Mouse (Mus musculus): ENCODE measurements at regions not wholly inside any gene's neighbourhood (a gene's known extent, or its start where the extent isn't known, plus 50 kb on each side); places are given as distances from the start of the nearest gene placed in this dataset.

- TF ChIP-seq FOSL1 (IDR thresholded peaks at IDR 0.05; ENCODE audit: insufficient read depth, low read length, poor library complexity, severe bottlenecking), result no peak
- no peaks in the 10 kb centered on the region for H3K79me2 ChIP-seq (ENCODE audit: control insufficient read depth, insufficient read depth)
These were observed 280.9 kb upstream of the Gm9972 start for GRCm38 (mm10) chr11:42754481-42755272.

GRCm38 (mm10) chr11:42755415-42755814 is 280.1 kb upstream of the Gm9972 start:
- no peak overlapping the region for H3ac ChIP-seq (ENCODE audit: control insufficient read depth, insufficient read length, low read depth)
- TF ChIP-seq MYOD1 (IDR thresholded peaks at IDR 0.05; ENCODE audit: control insufficient read depth, insufficient read length, low read depth), result no peak
- TF ChIP-seq MYOG (IDR thresholded peaks at IDR 0.05; ENCODE audit: control insufficient read depth, extremely low read depth, insufficient read length), result no peak
- TF ChIP-seq MAX (IDR thresholded peaks at IDR 0.05), result no peak
- no peak for TF ChIP-seq FOSL1 (IDR thresholded peaks at IDR 0.05; ENCODE audit: insufficient read depth, low read length, poor library complexity, severe bottlenecking)
- TF ChIP-seq CEBPB (IDR thresholded peaks at IDR 0.05; ENCODE audit: low read depth), result no peak
- TF ChIP-seq CTCF (IDR thresholded peaks at IDR 0.05; ENCODE audit: control insufficient read depth, insufficient read depth, insufficient read length), result no peak
- no peak for TF ChIP-seq USF1 (IDR thresholded peaks at IDR 0.05; ENCODE audit: low read depth)
- H3K79me2 ChIP-seq (ENCODE audit: control insufficient read depth, insufficient read depth), result no peaks in the 10 kb centered on the region
- no peaks in the 10 kb centered on the region for H3K79me3 ChIP-seq (ENCODE audit: low read depth)
- H3K36me3 ChIP-seq (ENCODE audit: control insufficient read depth, insufficient read depth), result no peaks in the 10 kb centered on the region
- no peaks in the 10 kb centered on the region for H3K27me3 ChIP-seq (ENCODE audit: control insufficient read depth, insufficient read depth, insufficient read length)
- no peak overlapping the region for H3K4me3 ChIP-seq (ENCODE audit: insufficient read depth, poor library complexity, severe bottlenecking)

More at GRCm38 (mm10) chr11:42754481-42755272, 280.9 kb upstream of the Gm9972 start:
- Histone ChIP-seq H3K27me3 (ENCODE audit: control insufficient read depth, insufficient read depth, insufficient read length) (no peaks in the 10 kb centered on the region), H3ac (ENCODE audit: control insufficient read depth, insufficient read length, low read depth) (no peak overlapping the region), H3K36me3 (ENCODE audit: control insufficient read depth, insufficient read depth) (no peaks in the 10 kb centered on the region), H3K4me3 (ENCODE audit: insufficient read depth, poor library complexity, severe bottlenecking) (no peak overlapping the region), H3K79me3 (ENCODE audit: low read depth) (no peaks in the 10 kb centered on the region)

- Histone ChIP-seq H3K4me3 (ENCODE audit: insufficient read depth, poor library complexity, severe bottlenecking) (no peak overlapping the region), H3K27me3 (ENCODE audit: control insufficient read depth, insufficient read depth, insufficient read length) (no peaks in the 10 kb centered on the region), H3ac (ENCODE audit: control insufficient read depth, insufficient read length, low read depth) (no peak overlapping the region), H3K36me3 (ENCODE audit: control insufficient read depth, insufficient read depth) (no peaks in the 10 kb centered on the region), H3K79me3 (ENCODE audit: low read depth) (no peaks in the 10 kb centered on the region), H3K79me2 (ENCODE audit: control insufficient read depth, insufficient read depth) (no peaks in the 10 kb centered on the region)
- no peak for TF ChIP-seq MYOD1 (IDR thresholded peaks at IDR 0.05; ENCODE audit: control insufficient read depth, insufficient read length, low read depth)
- no peak for TF ChIP-seq CTCF (IDR thresholded peaks at IDR 0.05; ENCODE audit: control insufficient read depth, insufficient read depth, insufficient read length)
- TF ChIP-seq USF1 (IDR thresholded peaks at IDR 0.05; ENCODE audit: low read depth), result no peak
- no peak for TF ChIP-seq FOSL1 (IDR thresholded peaks at IDR 0.05; ENCODE audit: insufficient read depth, low read length, poor library complexity, severe bottlenecking)
- TF ChIP-seq CEBPB (IDR thresholded peaks at IDR 0.05; ENCODE audit: low read depth), result no peak
- TF ChIP-seq MAX (IDR thresholded peaks at IDR 0.05), result no peak
- TF ChIP-seq MYOG (IDR thresholded peaks at IDR 0.05; ENCODE audit: control insufficient read depth, extremely low read depth, insufficient read length), result no peak
These were observed 270.3 kb upstream of the Gm9972 start for GRCm38 (mm10) chr11:42765213-42765612.

GRCm38 (mm10) chr11:42775074-42775676 is 260.4 kb upstream of the Gm9972 start:
- no peak overlapping the region for H3K4me3 ChIP-seq (ENCODE audit: insufficient read depth, poor library complexity, severe bottlenecking)
- H3ac ChIP-seq (ENCODE audit: control insufficient read depth, insufficient read length, low read depth), result no peak overlapping the region
- TF ChIP-seq MYOG (IDR thresholded peaks at IDR 0.05; ENCODE audit: control insufficient read depth, extremely low read depth, insufficient read length) (no peak), MYOD1 (IDR thresholded peaks at IDR 0.05; ENCODE audit: control insufficient read depth, insufficient read length, low read depth) (no peak), USF1 (IDR thresholded peaks at IDR 0.05; ENCODE audit: low read depth) (no peak), FOSL1 (IDR thresholded peaks at IDR 0.05; ENCODE audit: insufficient read depth, low read length, poor library complexity, severe bottlenecking) (no peak), CTCF (IDR thresholded peaks at IDR 0.05; ENCODE audit: control insufficient read depth, insufficient read depth, insufficient read length) (no peak), MAX (IDR thresholded peaks at IDR 0.05) (no peak), CEBPB (IDR thresholded peaks at IDR 0.05; ENCODE audit: low read depth) (no peak)
- H3K27me3 ChIP-seq (ENCODE audit: control insufficient read depth, insufficient read depth, insufficient read length), result no peaks in the 10 kb centered on the region
- no peaks in the 10 kb centered on the region for H3K79me2 ChIP-seq (ENCODE audit: control insufficient read depth, insufficient read depth)
- H3K79me3 ChIP-seq (ENCODE audit: low read depth), result no peaks in the 10 kb centered on the region
- H3K36me3 ChIP-seq (ENCODE audit: control insufficient read depth, insufficient read depth), result no peaks in the 10 kb centered on the region

- H3K36me3 ChIP-seq (ENCODE audit: control insufficient read depth, insufficient read depth), result no peaks in the 10 kb centered on the region
- no peak overlapping the region for H3K4me3 ChIP-seq (ENCODE audit: insufficient read depth, poor library complexity, severe bottlenecking)
- no peaks in the 10 kb centered on the region for H3K79me2 ChIP-seq (ENCODE audit: control insufficient read depth, insufficient read depth)
- TF ChIP-seq FOSL1 (IDR thresholded peaks at IDR 0.05; ENCODE audit: insufficient read depth, low read length, poor library complexity, severe bottlenecking), result no peak
- no peak for TF ChIP-seq CTCF (IDR thresholded peaks at IDR 0.05; ENCODE audit: control insufficient read depth, insufficient read depth, insufficient read length)
- TF ChIP-seq USF1 (IDR thresholded peaks at IDR 0.05; ENCODE audit: low read depth), result no peak
- no peak for TF ChIP-seq MAX (IDR thresholded peaks at IDR 0.05)
- no peak for TF ChIP-seq MYOG (IDR thresholded peaks at IDR 0.05; ENCODE audit: control insufficient read depth, extremely low read depth, insufficient read length)
- TF ChIP-seq MYOD1 (IDR thresholded peaks at IDR 0.05; ENCODE audit: control insufficient read depth, insufficient read length, low read depth), result no peak
- TF ChIP-seq CEBPB (IDR thresholded peaks at IDR 0.05; ENCODE audit: low read depth), result no peak
- no peaks in the 10 kb centered on the region for H3K79me3 ChIP-seq (ENCODE audit: low read depth)
- H3ac ChIP-seq (ENCODE audit: control insufficient read depth, insufficient read length, low read depth), result no peak overlapping the region
- H3K27me3 ChIP-seq (ENCODE audit: control insufficient read depth, insufficient read depth, insufficient read length), result no peaks in the 10 kb centered on the region
These were observed 224.1 kb upstream of the Gm9972 start for GRCm38 (mm10) chr11:42811487-42811886.
